Mouse (Mus musculus): ENCODE results near the gene Foxm1. TPM values are rescaled to one million over a fixed set of nuclear protein-coding genes. Genes with fewer than 3 reads are reported as not detected.
"Not testable (repeated sequence)": the region's sequence is repeated elsewhere in the genome, so short reads cannot be mapped to it uniquely, and the experiment has no call there.

Gene Foxm1
- polyA plus RNA-seq, 1 experiment from 2014 or later: 26.3 TPM

- peak; percentile 29 for ATAC-seq (replicated peaks; ENCODE audit: extremely low read depth, insufficient read depth, low FRiP score)
- WGBS: 1% methylated on average over 45 of the region's 46 CpGs
- H3K4me2 ChIP-seq (ENCODE audit: low read depth, low read length): peak overlapping the region; percentile 87
Measured at GRCm38 (mm10) chr6:128363007-128363825, 449 bp downstream of the Foxm1 start.

GRCm38 (mm10) chr6:128364721-128365120, 2.0 kb downstream of the Foxm1 start:
- Histone ChIP-seq H3K4me3 (ENCODE audit: low read length) (no peak overlapping the region), H3K9ac (ENCODE audit: low read length) (no peak overlapping the region), H3K9me3 (replicated peaks; ENCODE audit: control insufficient read depth, low read length) (no peaks in the 10 kb centered on the region), H3K4me1 (ENCODE audit: control insufficient read depth, insufficient read depth, low read length) (peaks cover 10% of the 10 kb centered on the region), H3K27me3 (ENCODE audit: control insufficient read depth, insufficient read depth, low read length) (no peaks in the 10 kb centered on the region), H3K36me3 (ENCODE audit: control insufficient read depth, insufficient read depth) (peaks cover 24% of the 10 kb centered on the region), H3K4me2 (ENCODE audit: low read depth, low read length) (no peak overlapping the region; the same call in 1 of the 2 replicates), H3K27ac (ENCODE audit: low read length) (no peak overlapping the region)
- no peak for ATAC-seq (replicated peaks; ENCODE audit: extremely low read depth, insufficient read depth, low FRiP score)
- WGBS: 71% methylated on average over 6 of the region's 6 CpGs

More at GRCm38 (mm10) chr6:128363007-128363825, 449 bp downstream of the Foxm1 start:
- Histone ChIP-seq H3K27me3 (ENCODE audit: control insufficient read depth, insufficient read depth, low read length) (no peaks in the 10 kb centered on the region), H3K9me3 (replicated peaks; ENCODE audit: control insufficient read depth, low read length) (no peaks in the 10 kb centered on the region), H3K36me3 (ENCODE audit: control insufficient read depth, insufficient read depth) (peaks cover 20% of the 10 kb centered on the region), H3K9ac (ENCODE audit: low read length) (peak overlapping the region; percentile 87), H3K4me3 (ENCODE audit: low read length) (peak overlapping the region; percentile 88), H3K27ac (ENCODE audit: low read length) (peak overlapping the region; percentile 92), H3K4me1 (ENCODE audit: control insufficient read depth, insufficient read depth, low read length) (peaks cover 10% of the 10 kb centered on the region)

- Histone ChIP-seq H3K4me2 (ENCODE audit: low read depth, low read length) (no peak overlapping the region), H3K9ac (ENCODE audit: low read length) (no peak overlapping the region)
- ATAC-seq (replicated peaks; ENCODE audit: extremely low read depth, insufficient read depth, low FRiP score): no peak
Measured at GRCm38 (mm10) chr6:128366466-128366865, 3.7 kb downstream of the Foxm1 start.

GRCm38 (mm10) chr6:128370040-128370439, 7.3 kb downstream of the Foxm1 start:
- WGBS: 73% methylated on average over 5 of the region's 5 CpGs
- Histone ChIP-seq H3K4me3 (ENCODE audit: low read length) (no peak overlapping the region), H3K36me3 (ENCODE audit: control insufficient read depth, insufficient read depth) (peaks cover 68% of the 10 kb centered on the region), H3K27ac (ENCODE audit: low read length) (no peak overlapping the region), H3K9me3 (replicated peaks; ENCODE audit: control insufficient read depth, low read length) (no peaks in the 10 kb centered on the region), H3K9ac (ENCODE audit: low read length) (no peak overlapping the region), H3K27me3 (ENCODE audit: control insufficient read depth, insufficient read depth, low read length) (no peaks in the 10 kb centered on the region), H3K4me1 (ENCODE audit: control insufficient read depth, insufficient read depth, low read length) (no peaks in the 10 kb centered on the region; the same call in 1 of the 2 replicates), H3K4me2 (ENCODE audit: low read depth, low read length) (no peak overlapping the region)
- no peak for ATAC-seq (replicated peaks; ENCODE audit: extremely low read depth, insufficient read depth, low FRiP score)

More at GRCm38 (mm10) chr6:128366466-128366865, 3.7 kb downstream of the Foxm1 start:
- WGBS: 92% methylated on average over 5 of the region's 5 CpGs
- H3K27ac ChIP-seq (ENCODE audit: low read length): no peak overlapping the region
- no peaks in the 10 kb centered on the region for H3K27me3 ChIP-seq (ENCODE audit: control insufficient read depth, insufficient read depth, low read length)
- H3K4me3 ChIP-seq (ENCODE audit: low read length): no peak overlapping the region
- H3K36me3 ChIP-seq (ENCODE audit: control insufficient read depth, insufficient read depth): peaks cover 40% of the 10 kb centered on the region
- peaks cover 5% of the 10 kb centered on the region for H3K4me1 ChIP-seq (ENCODE audit: control insufficient read depth, insufficient read depth, low read length)
- H3K9me3 ChIP-seq (replicated peaks; ENCODE audit: control insufficient read depth, low read length): no peaks in the 10 kb centered on the region

GRCm38 (mm10) chr6:128375192-128375591, 12.4 kb downstream of the Foxm1 start, which contains the start of the genes Tex52 and Gm44596:
Tex52 (plus strand) TSS chr6:128375456.
Gm44596 (plus strand) TSS chr6:128375503.
- ATAC-seq (replicated peaks; ENCODE audit: extremely low read depth, insufficient read depth, low FRiP score): peak; percentile 74
- Histone ChIP-seq H3K9me3 (replicated peaks; ENCODE audit: control insufficient read depth, low read length) (no peaks in the 10 kb centered on the region), H3K9ac (ENCODE audit: low read length) (no peak within 1 kb of the TSS), H3K4me1 (ENCODE audit: control insufficient read depth, insufficient read depth, low read length) (no peaks in the 10 kb centered on the region; the same call in 1 of the 2 replicates), H3K36me3 (ENCODE audit: control insufficient read depth, insufficient read depth) (peaks cover 43% of the 10 kb centered on the region), H3K27ac (ENCODE audit: low read length) (peak within 1 kb of the TSS; percentile 39; the same call in 1 of the 2 replicates), H3K4me2 (ENCODE audit: low read depth, low read length) (no peak within 1 kb of the TSS), H3K4me3 (ENCODE audit: low read length) (no peak within 1 kb of the TSS), H3K27me3 (ENCODE audit: control insufficient read depth, insufficient read depth, low read length) (no peaks in the 10 kb centered on the region)
- 39% methylated on average over 6 of the region's 6 CpGs for WGBS

- Histone ChIP-seq H3K27ac (ENCODE audit: low read length) (no peak overlapping the region), H3K4me3 (ENCODE audit: low read length) (no peak overlapping the region), H3K4me2 (ENCODE audit: low read depth, low read length) (no peak overlapping the region), H3K27me3 (ENCODE audit: control insufficient read depth, insufficient read depth, low read length) (no peaks in the 10 kb centered on the region), H3K36me3 (ENCODE audit: control insufficient read depth, insufficient read depth) (peaks cover 30% of the 10 kb centered on the region), H3K9ac (ENCODE audit: low read length) (no peak overlapping the region), H3K4me1 (ENCODE audit: control insufficient read depth, insufficient read depth, low read length) (no peaks in the 10 kb centered on the region; the same call in 1 of the 2 replicates), H3K9me3 (replicated peaks; ENCODE audit: control insufficient read depth, low read length) (no peaks in the 10 kb centered on the region)
- 85% methylated on average over 17 of the region's 17 CpGs for WGBS
- no peak for ATAC-seq (replicated peaks; ENCODE audit: extremely low read depth, insufficient read depth, low FRiP score)
Measured at GRCm38 (mm10) chr6:128376371-128377085, 13.8 kb downstream of the Foxm1 start.

GRCm38 (mm10) chr6:128379636-128380035, 16.9 kb downstream of the Foxm1 start:
- H3K4me3 ChIP-seq (ENCODE audit: low read length): no peak overlapping the region
- 77% methylated on average over 16 of the region's 16 CpGs for WGBS
- no peaks in the 10 kb centered on the region for H3K9me3 ChIP-seq (replicated peaks; ENCODE audit: control insufficient read depth, low read length)
- no peak for ATAC-seq (replicated peaks; ENCODE audit: extremely low read depth, insufficient read depth, low FRiP score)
- H3K4me1 ChIP-seq (ENCODE audit: control insufficient read depth, insufficient read depth, low read length): no peaks in the 10 kb centered on the region; the same call in 1 of the 2 replicates
- H3K27ac ChIP-seq (ENCODE audit: low read length): no peak overlapping the region
- peaks cover 4% of the 10 kb centered on the region for H3K36me3 ChIP-seq (ENCODE audit: control insufficient read depth, insufficient read depth)
- H3K9ac ChIP-seq (ENCODE audit: low read length): no peak overlapping the region
- no peaks in the 10 kb centered on the region for H3K27me3 ChIP-seq (ENCODE audit: control insufficient read depth, insufficient read depth, low read length)
- no peak overlapping the region for H3K4me2 ChIP-seq (ENCODE audit: low read depth, low read length)

- H3K4me2 ChIP-seq (ENCODE audit: low read depth, low read length); H3K27me3 ChIP-seq (ENCODE audit: control insufficient read depth, insufficient read depth, low read length); H3K4me3 ChIP-seq (ENCODE audit: low read length); H3K9ac ChIP-seq (ENCODE audit: low read length); H3K9me3 ChIP-seq (replicated peaks; ENCODE audit: control insufficient read depth, low read length); H3K4me1 ChIP-seq (ENCODE audit: control insufficient read depth, insufficient read depth, low read length); H3K27ac ChIP-seq (ENCODE audit: low read length); ATAC-seq (replicated peaks; ENCODE audit: extremely low read depth, insufficient read depth, low FRiP score); H3K36me3 ChIP-seq (ENCODE audit: control insufficient read depth, insufficient read depth): not testable (repeated sequence)
- 60% methylated on average over 1 of the region's 1 CpGs for WGBS
Measured at GRCm38 (mm10) chr6:128380594-128381167, 17.9 kb downstream of the Foxm1 start.
